Mouse (Mus musculus) heart, postnatal 14 days (tissue): Measurements from ENCODE around the gene Faap100. TPM values are rescaled to one million over a fixed set of nuclear protein-coding genes. Genes with fewer than 3 reads are reported as not detected.

Experiments
- DNase-seq, 2 experiments: peaks; one replicate each; pipeline ENCODE4 v3.0.0; 2021 to 2022
- intact Hi-C: fragments of 180-260 bp; cut with DNase I; formaldehyde crosslinking; loops from one replicate; pipeline ENCODE4 v1.15.1; 2025
- microRNA-seq, 2 experiments: library from miRNA; unstranded; fragments of <30 nt; microRNA quantifications; one replicate each; pipeline ENCODE4 v1.2.0; 2021 to 2022
- total RNA-seq, 2 experiments: library from RNA; stranded (reverse); gene quantifications; 2 replicates each; pipeline ENCODE4 v1.2.3; 2021

The Faap100 gene
- total RNA-seq, 2 experiments from 2014 or later: 19.0 to 19.6 TPM

DNA sequence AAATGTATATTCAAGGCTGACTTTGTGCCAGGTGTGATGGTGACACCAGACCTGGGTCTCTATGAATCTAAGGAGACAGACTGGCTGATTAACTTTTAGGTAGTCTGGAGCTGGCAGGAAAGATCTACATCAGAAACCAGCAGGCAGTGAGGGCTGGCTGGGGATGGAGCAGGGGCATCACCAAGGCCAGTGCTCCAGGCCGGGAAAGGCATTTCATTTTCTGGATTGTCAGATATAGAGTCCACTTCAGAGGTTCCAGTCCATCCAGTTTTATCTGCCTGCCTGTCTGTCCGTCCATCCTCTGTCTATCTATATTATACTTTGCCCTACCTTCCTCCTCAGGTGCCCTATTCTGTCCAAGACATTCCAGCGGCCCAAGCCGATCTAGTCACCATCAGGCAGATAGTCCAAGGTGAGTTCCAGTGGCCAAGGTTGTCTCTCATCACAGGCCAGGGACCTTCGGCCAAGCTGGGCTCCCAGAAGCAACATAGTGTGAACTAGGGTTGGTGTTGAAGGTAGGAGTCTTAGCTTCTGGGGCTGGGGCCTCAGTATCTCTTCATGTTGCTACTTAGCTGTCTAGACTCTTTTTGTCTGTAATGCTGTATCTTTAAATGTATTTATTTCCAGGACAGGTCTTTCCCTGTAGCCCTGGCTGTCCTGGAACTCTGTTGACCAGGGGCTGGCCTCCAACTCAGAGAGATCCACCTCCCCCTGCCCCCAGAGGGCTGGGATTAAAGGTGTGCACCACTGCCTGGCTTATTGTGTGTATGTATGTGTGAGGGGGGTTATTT, 34.9 kb downstream of the Faap100 start:
- intact Hi-C loops: loop anchor here (2.0 kb wide), 1 partner anchor 109 kb away; no protein-coding TSS in a partner anchor
- DNase-seq: no peak

DNA sequence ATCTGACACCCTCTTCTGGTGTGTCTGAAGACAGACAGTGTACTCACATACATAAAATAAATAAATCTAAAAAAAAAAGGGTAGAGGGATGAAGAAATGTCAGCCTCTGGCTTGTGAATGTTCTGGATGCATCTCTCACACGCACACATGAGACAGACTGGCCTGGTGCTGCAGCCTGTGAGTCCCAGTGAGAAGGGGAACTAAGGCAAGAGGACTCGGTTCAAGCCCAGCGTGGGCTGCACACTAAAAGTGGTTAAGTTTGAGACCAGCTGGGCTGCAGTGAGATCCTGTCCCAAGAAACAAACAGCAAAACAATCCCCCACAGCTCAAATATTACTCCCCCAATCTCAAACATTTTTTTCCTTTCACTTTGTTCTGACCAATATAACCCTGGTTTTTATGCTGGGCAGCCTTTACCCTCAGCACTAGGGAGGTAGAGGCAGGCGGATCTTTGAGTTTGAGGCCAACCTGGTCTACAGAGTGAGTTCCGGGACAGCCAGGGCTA, 35.9 kb downstream of the Faap100 start:
- intact Hi-C loops: no loop called here

DNA sequence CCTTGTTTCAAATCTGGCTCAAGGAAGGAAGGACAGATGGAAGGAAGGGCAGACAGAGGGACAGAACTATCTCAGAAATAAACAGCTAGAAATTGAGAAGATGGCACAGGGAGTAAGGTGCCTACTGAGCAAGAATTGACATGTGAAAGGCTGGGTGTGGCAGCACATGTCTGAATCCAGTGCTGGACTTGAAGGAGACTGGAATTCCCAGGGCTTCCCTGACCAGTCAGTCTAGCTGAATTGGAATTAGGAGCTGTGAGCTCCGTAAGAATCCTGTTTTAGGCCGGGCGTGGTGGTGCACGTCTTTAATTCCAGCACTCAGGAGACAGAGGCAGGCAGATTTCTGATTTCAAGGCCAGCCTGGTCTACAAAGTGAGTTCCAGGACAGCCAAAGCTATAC, 36.9 kb downstream of the Faap100 start:
- intact Hi-C loops: loop anchor here (2.0 kb wide), 1 partner anchor 29 kb away; no protein-coding TSS in a partner anchor
- no peak for DNase-seq

More for the DNA sequence above, 35.9 kb downstream of the Faap100 start:
- no peak for DNase-seq

DNA sequence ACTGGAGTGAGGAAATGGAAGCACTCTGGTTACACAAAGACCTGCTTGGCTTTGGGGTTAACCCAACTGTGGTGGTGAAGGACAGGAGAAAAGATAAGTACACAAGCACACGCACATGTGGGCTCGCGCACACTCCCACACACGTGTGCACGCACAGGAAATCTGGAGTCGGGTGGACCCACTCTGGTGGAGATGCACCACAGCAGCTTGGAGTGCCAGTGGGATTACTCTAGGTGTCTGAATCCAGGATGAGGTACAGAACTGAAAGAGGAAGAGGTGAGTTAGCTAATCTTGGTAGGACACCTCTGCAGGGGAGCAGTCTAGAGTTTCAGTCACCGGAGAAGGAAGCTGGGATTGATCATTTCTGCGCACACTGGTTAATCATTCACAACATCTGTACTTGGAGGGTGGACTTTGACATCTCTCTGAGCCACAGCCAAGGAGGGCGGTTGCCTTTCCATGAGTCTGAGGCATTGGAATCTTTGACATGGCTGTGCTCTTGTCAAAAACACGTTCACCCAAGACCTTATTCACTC, 38.5 kb downstream of the Faap100 start:
- DNase-seq: no peak
- intact Hi-C loops: loop anchor here (2.0 kb wide), 1 partner anchor 27 kb away; no protein-coding TSS in a partner anchor

DNA sequence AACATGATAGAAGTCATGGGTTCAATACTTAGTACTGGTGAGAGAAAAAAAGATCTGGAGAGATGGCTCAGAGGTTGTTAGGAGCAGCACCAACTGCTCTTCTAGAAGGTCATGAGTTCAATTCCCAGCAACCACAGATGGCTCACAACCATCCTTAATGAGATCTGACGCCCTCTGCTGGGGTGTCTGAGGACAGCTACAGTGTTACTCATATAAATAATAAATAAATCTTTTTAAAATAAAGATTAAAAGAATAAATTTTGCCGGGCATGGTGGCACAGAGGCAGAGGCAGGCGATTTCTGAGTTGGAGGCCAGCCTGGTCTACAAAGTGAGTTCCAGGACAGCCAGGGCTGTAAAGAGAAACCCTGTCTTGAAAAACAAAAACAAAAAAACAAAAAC, 39.8 kb downstream of the Faap100 start:
- intact Hi-C loops: no loop called here
- DNase-seq: no peak

DNA sequence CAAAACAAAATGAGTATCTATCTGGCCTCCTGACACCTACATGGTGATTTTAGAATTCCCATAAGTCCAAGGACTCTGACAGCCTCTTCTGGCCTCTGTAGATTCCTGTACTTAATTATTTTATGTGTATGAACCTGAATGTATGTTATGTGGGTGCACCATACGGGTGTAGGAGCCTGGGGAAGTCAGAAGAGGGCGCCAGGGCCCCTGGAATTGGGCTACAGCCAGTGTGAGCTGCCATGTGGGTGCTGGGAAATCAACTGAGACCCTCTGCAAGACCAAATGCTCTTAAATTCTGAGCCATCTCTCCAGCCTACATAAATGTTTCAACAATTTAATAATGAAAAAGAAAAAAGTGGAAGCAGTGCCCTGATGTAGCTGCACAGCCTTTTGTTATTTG, 41.1 kb downstream of the Faap100 start:
- intact Hi-C loops: no loop called here

DNA sequence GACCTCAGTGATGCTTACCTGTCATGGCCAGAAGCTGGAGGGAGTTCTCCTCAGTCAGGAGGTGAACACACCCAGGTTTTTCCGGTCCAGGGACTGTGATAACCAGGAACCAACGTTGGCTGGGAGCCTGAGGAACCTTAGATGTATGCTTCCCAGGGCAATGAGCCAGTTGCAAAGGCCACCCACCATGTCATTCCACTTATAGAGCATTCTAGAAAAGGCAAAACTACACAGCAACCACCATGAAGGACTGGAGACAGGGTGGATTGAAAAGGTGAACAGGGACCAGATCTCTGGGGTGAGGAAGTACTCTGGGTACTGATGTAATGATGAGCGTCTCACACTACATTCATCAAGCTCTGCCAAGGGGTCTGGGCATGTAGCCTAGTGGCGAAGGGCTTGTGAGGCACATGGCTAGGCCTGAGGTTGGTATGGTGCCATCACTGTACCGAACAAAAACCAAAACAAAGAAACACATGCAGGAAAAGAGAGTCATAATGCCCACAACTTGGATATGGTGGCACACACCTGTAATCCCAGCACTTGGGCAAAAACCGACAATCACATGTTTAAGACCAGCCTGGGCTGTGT, 43.0 kb downstream of the Faap100 start:
- intact Hi-C loops: no loop called here
- DNase-seq: no peak

More for the DNA sequence above, 41.1 kb downstream of the Faap100 start:
- no peak for DNase-seq

DNA sequence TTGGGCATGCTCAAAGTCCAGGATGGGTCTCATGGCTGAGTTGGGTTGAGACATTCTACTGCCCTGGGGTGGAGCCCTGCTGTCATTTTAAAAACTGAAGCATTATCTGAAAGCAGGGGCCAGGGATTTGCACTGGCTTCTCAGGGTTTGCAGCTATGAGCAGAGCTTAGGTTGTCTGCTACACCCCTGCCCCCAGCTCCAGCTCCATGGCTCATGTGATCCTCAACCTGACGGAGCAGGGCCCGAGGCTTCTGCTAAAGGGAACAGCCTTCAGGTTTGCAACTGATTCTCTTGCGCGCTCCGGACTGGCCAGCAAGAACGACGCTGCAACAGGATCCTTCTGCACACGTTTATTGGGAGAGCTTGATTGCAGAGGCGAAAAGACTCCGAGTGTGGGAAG, 58.4 kb downstream of the Faap100 start:
- DNase-seq: no peak
- intact Hi-C loops: no loop called here

DNA sequence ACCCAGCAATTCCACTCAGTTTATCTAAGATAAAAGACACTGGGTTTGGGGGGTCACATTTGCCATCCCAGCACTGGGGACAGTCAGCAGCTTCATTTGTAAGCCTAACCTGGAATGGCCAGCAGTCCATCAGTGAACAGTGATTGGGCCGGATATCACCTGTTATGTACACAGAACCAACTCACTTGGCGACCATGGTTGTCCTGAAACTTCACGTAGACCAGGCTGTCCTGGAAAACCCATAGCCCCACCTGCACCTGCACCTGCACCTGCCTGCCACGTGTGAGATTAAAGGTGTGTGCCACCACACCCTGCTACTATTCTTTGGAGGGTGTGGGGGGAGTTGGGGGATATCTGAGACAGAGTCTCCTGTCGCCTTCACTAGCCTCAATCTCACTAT, 59.3 kb downstream of the Faap100 start:
- DNase-seq: no peak
- intact Hi-C loops: loop anchor here (5.0 kb wide), 1 partner anchor 58 kb away; the partner anchor contains the start of gene Faap100

Small RNA genes lying within 50 kb of the gene (microRNA-seq; reads per million reads assigned to microRNA genes)
- gene Gm23419 (0 to 0.27 reads per million in 2 experiments), gene Mir6935 (0.27 to 1.1 reads per million in 2 experiments)

Other genes starting within 250 kb of the Faap100 start
- 10 to 100 TPM; 78.7 to 83.5 TPM for gene Slc38a10, start 227.4 kb downstream of the Faap100 start, total RNA-seq
- 10 to 100 TPM in 1 of 2 experiments, 1 to 10 TPM in 1; 7.8 to 10.0 TPM for gene Bahcc1, start 145.8 kb downstream of the Faap100 start, total RNA-seq
- 100 to 1,000 TPM; 451 to 520 TPM for gene Actg1, start 30.2 kb downstream of the Faap100 start, total RNA-seq
- gene Fscn2, start 17.2 kb downstream of the Faap100 start, total RNA-seq: not detected
- gene Nploc4, start 58.9 kb upstream of the Faap100 start, total RNA-seq: 10 to 100 TPM; 54.4 to 62.7 TPM
- 1 to 10 TPM in 1 of 2 experiments, under 1 TPM in 1; 0.98 to 2.5 TPM for gene Tspan10, start 63.9 kb upstream of the Faap100 start, total RNA-seq
- under 1 TPM; 0.53 to 0.56 TPM for gene Pde6g, start 74.7 kb upstream of the Faap100 start, total RNA-seq
- 10 to 100 TPM; 41.6 to 45.6 TPM for gene Oxld1, start 79.3 kb upstream of the Faap100 start, total RNA-seq
- 1 to 10 TPM; 5.9 to 9.4 TPM for gene Ccdc137, start 79.4 kb upstream of the Faap100 start, total RNA-seq
- 10 to 100 TPM; 10.3 to 12.0 TPM for gene Arl16, start 88.8 kb upstream of the Faap100 start, total RNA-seq
- 100 to 1,000 TPM; 222 to 244 TPM for gene Mrpl12, start 105.8 kb upstream of the Faap100 start, total RNA-seq
- 10 to 100 TPM; 14.1 to 15.9 TPM for gene Slc25a10, start 113.1 kb upstream of the Faap100 start, total RNA-seq
- 1 to 10 TPM; 1.7 to 2.4 TPM for gene Gcgr, start 151.9 kb upstream of the Faap100 start, total RNA-seq
- 10 to 100 TPM; 53.5 to 58.1 TPM for gene Mcrip1, start 171.0 kb upstream of the Faap100 start, total RNA-seq
- under 1 TPM in 1 of 2 experiments, not detected in 1; 0.39 TPM for gene Ppp1r27, start 172.4 kb upstream of the Faap100 start, total RNA-seq
- gene P4hb, start 194.5 kb upstream of the Faap100 start, total RNA-seq: 100 to 1,000 TPM; 238 to 247 TPM
- gene Arhgdia, start 202.9 kb upstream of the Faap100 start, total RNA-seq: 100 to 1,000 TPM; 164 to 180 TPM
- 10 to 100 TPM; 57.8 to 59.9 TPM for gene Alyref, start 219.6 kb upstream of the Faap100 start, total RNA-seq
- 10 to 100 TPM; 86.2 to 87.5 TPM for gene Anapc11, start 219.7 kb upstream of the Faap100 start, total RNA-seq
- not detected for gene Npb, start 229.7 kb upstream of the Faap100 start, total RNA-seq
- gene Pcyt2, start 239.2 kb upstream of the Faap100 start, total RNA-seq: 10 to 100 TPM; 47.7 to 49.4 TPM
- gene Sirt7, start 246.5 kb upstream of the Faap100 start, total RNA-seq: 10 to 100 TPM; 10.8 to 12.3 TPM